Mouse (Mus musculus) megakaryocyte, adult 5-6 weeks (primary cell): ENCODE measurements around the gene Myh6. TPM values are rescaled to one million over a fixed set of nuclear protein-coding genes. Genes with fewer than 3 reads are reported as not detected.
A peak's percentile ranks its signal among the peaks of the same experiment; 100 is the strongest.

ENCODE experiments used
- ATAC-seq: 2 replicates; pipeline ENCODE4 v1.8.0; 2016; ENCODE audit warnings: mild to moderate bottlenecking, inconsistent platforms; ENCODE audit not compliant: poor library complexity, severe bottlenecking
- total RNA-seq, 2 experiments: library from RNA; stranded (forward) in 1 of 2; stranded (reverse) in 1 of 2; fragments of 153-499, 151-499 nt in 1 of 2; fragments of 221-1000, 200-1000 nt in 1 of 2; gene quantifications; 2 replicates each; pipeline versions ENCODE4 v1.2.3 to v1.2.4; 2015 to 2017

Gene Myh6
- total RNA-seq, 2 experiments from 2014 or later: not detected

GRCm38 (mm10) chr14:54894296-54895151, 72.2 kb downstream of the Myh6 start:
- peak; percentile 20; the same call in 1 of the 2 replicates for ATAC-seq

GRCm38 (mm10) chr14:54893651-54894181, 73.0 kb downstream of the Myh6 start:
- ATAC-seq: peak; percentile 96

- no peak for ATAC-seq
These were observed 74.5 kb downstream of the Myh6 start, which contains the start of gene Pabpn1 for GRCm38 (mm10) chr14:54892200-54892599. Pabpn1 (plus strand) TSS chr14:54892500.

Other genes starting within 250 kb of the Myh6 start
- gene Slc7a8, start 185.0 kb downstream of the Myh6 start, total RNA-seq (2015): 9.1 and 14.3 TPM in 2 replicates
- gene Slc7a8, start 185.0 kb downstream of the Myh6 start, total RNA-seq (2017): 1.3 and 2.8 TPM in 2 replicates
- gene Rnf212b, start 152.8 kb downstream of the Myh6 start, total RNA-seq (2015): not detected in 2 replicates
- not detected in 2 replicates for gene Rnf212b, start 152.8 kb downstream of the Myh6 start, total RNA-seq (2017)
- 6.3 and 6.8 TPM in 2 replicates for gene Homez, start 96.0 kb downstream of the Myh6 start, total RNA-seq (2015)
- gene Homez, start 96.0 kb downstream of the Myh6 start, total RNA-seq (2017): 4.6 and 13.3 TPM in 2 replicates
- 9.8 and 11.9 TPM in 2 replicates for gene Ppp1r3e, start 89.4 kb downstream of the Myh6 start, total RNA-seq (2015)
- gene Ppp1r3e, start 89.4 kb downstream of the Myh6 start, total RNA-seq (2017): 0.22 and 1.8 TPM in 2 replicates
- 2.1 and 3.0 TPM in 2 replicates for gene Bcl2l2, start 83.5 kb downstream of the Myh6 start, total RNA-seq (2015)
- 4.4 and 6.2 TPM in 2 replicates for gene Bcl2l2, start 83.5 kb downstream of the Myh6 start, total RNA-seq (2017)
- not detected in 2 replicates for gene Gm20521, start 83.5 kb downstream of the Myh6 start, total RNA-seq (2015)
- gene Gm20521, start 83.5 kb downstream of the Myh6 start, total RNA-seq (2017): not detected in 2 replicates
- 48.9 and 67.2 TPM in 2 replicates for gene Pabpn1, start 74.4 kb downstream of the Myh6 start, total RNA-seq (2015)
- gene Pabpn1, start 74.4 kb downstream of the Myh6 start, total RNA-seq (2017): 153 and 165 TPM in 2 replicates
- gene Slc22a17, start 53.8 kb downstream of the Myh6 start, total RNA-seq (2015): 0.11 and 0.56 TPM in 2 replicates
- 0.73 TPM in 1 of 2 replicates, not detected in the other for gene Slc22a17, start 53.8 kb downstream of the Myh6 start, total RNA-seq (2017)
- not detected in 2 replicates for gene Efs, start 40.8 kb downstream of the Myh6 start, total RNA-seq (2015)
- gene Efs, start 40.8 kb downstream of the Myh6 start, total RNA-seq (2017): not detected in 2 replicates
- gene Il25, start 34.2 kb downstream of the Myh6 start, total RNA-seq (2015): not detected in 2 replicates
- not detected in 2 replicates for gene Il25, start 34.2 kb downstream of the Myh6 start, total RNA-seq (2017)
- not detected in 2 replicates for gene Cmtm5, start 30.7 kb downstream of the Myh6 start, total RNA-seq (2015)
- not detected in 2 replicates for gene Cmtm5, start 30.7 kb downstream of the Myh6 start, total RNA-seq (2017)
- not detected in 2 replicates for gene Gm17428, start 10.0 kb upstream of the Myh6 start, total RNA-seq (2015)
- not detected in 2 replicates for gene Gm17428, start 10.0 kb upstream of the Myh6 start, total RNA-seq (2017)
- gene Myh7, start 27.7 kb upstream of the Myh6 start, total RNA-seq (2015): not detected in 2 replicates
- not detected in 2 replicates for gene Myh7, start 27.7 kb upstream of the Myh6 start, total RNA-seq (2017)
- gene Ngdn, start 48.5 kb upstream of the Myh6 start, total RNA-seq (2015): 56.1 and 56.9 TPM in 2 replicates
- 32.9 and 52.7 TPM in 2 replicates for gene Ngdn, start 48.5 kb upstream of the Myh6 start, total RNA-seq (2017)
- gene Zfhx2, start 125.4 kb upstream of the Myh6 start, total RNA-seq (2015): 2.0 and 2.1 TPM in 2 replicates
- 1.1 and 1.3 TPM in 2 replicates for gene Zfhx2, start 125.4 kb upstream of the Myh6 start, total RNA-seq (2017)
- gene Thtpa, start 127.9 kb upstream of the Myh6 start, total RNA-seq (2015): 5.4 and 6.9 TPM in 2 replicates
- 5.9 and 7.2 TPM in 2 replicates for gene Thtpa, start 127.9 kb upstream of the Myh6 start, total RNA-seq (2017)
- gene Ap1g2, start 139.7 kb upstream of the Myh6 start, total RNA-seq (2015): 43.2 and 46.7 TPM in 2 replicates
- 11.8 and 18.3 TPM in 2 replicates for gene Ap1g2, start 139.7 kb upstream of the Myh6 start, total RNA-seq (2017)
- gene Jph4, start 150.0 kb upstream of the Myh6 start, total RNA-seq (2015): not detected in 2 replicates
- gene Jph4, start 150.0 kb upstream of the Myh6 start, total RNA-seq (2017): not detected in 2 replicates